Mouse (Mus musculus): ENCODE data around the gene Mrpl24. TPM values are rescaled to one million over a fixed set of nuclear protein-coding genes. Genes with fewer than 3 reads are reported as not detected.

Gene Mrpl24
- polyA plus RNA-seq, 1 experiment from 2014 or later = 78.9 TPM

- Histone ChIP-seq H3K36me3 (peaks cover 12% of the 10 kb centered on the region), H3K27ac (replicated peaks) (peak within 1 kb of the TSS; percentile 91), H3K9ac (peak within 1 kb of the TSS; percentile 29; the same call in 1 of the 2 replicates), H3K9me3 (replicated peaks) (no peaks in the 10 kb centered on the region), H3K4me1 (peaks cover 92% of the 10 kb centered on the region), H3K4me3 (replicated peaks) (peak within 1 kb of the TSS; percentile 47), H3K27me3 (no peaks in the 10 kb centered on the region), H3K4me2 (replicated peaks) (peak within 1 kb of the TSS; percentile 72)
- peak; percentile 22; the same call in 1 of the 2 replicates for ATAC-seq (ENCODE audit: insufficient number of reproducible peaks, low FRiP score, low TSS enrichment, low read depth)
- 1% methylated on average over 35 of the region's 35 CpGs for WGBS
Observed at GRCm38 (mm10) chr3:87948378-87949265, 29.3 kb downstream of the Mrpl24 start, which contains the start of gene Crabp2. Gene Crabp2, plus strand, starts transcription at chr3:87948666.

DNA sequence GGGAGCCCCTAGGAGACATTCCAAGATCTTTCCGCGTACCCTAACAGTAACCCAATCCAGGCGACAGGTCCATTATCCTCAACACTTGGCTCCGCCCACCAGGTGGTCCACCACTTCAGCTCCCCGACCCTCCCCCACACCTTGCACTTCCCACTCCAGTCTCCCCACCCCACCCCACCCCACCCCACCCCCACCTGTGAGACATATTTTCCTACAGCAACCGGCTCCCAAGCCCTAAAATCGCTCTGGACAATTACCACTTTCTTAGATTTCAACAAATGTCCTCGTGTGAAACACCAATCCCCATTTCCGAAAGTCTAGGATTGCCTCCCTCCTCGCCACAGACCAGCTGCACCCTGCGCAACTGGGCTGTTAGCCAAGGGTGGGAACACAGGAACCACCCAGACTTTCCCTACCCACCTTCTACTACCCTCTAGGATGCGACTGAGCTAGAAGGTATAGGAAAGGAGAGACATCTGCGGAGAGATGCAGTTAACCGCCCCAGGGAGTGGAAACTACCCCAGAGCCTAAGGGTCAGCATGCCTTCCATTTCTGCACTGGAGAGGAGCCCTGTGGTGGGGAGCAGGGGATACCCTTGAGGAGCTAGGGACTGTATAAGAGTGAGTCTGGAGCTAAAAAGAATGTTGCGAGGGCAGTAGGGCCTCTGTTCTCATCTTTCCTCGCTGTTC lies 30.1 kb downstream of the Mrpl24 start:
- Histone ChIP-seq H3K4me3 (replicated peaks) (peak overlapping the region; percentile 47), H3K36me3 (peaks cover 11% of the 10 kb centered on the region), H3K27me3 (no peaks in the 10 kb centered on the region), H3K9ac (peak overlapping the region; percentile 29; the same call in 1 of the 2 replicates), H3K4me1 (peaks cover 87% of the 10 kb centered on the region), H3K27ac (replicated peaks) (peak overlapping the region; percentile 91), H3K4me2 (replicated peaks) (peak overlapping the region; percentile 72), H3K9me3 (replicated peaks) (no peaks in the 10 kb centered on the region)
- 5% methylated on average over 16 of the region's 16 CpGs for WGBS
- ATAC-seq (ENCODE audit: insufficient number of reproducible peaks, low FRiP score, low TSS enrichment, low read depth) = no peak

DNA sequence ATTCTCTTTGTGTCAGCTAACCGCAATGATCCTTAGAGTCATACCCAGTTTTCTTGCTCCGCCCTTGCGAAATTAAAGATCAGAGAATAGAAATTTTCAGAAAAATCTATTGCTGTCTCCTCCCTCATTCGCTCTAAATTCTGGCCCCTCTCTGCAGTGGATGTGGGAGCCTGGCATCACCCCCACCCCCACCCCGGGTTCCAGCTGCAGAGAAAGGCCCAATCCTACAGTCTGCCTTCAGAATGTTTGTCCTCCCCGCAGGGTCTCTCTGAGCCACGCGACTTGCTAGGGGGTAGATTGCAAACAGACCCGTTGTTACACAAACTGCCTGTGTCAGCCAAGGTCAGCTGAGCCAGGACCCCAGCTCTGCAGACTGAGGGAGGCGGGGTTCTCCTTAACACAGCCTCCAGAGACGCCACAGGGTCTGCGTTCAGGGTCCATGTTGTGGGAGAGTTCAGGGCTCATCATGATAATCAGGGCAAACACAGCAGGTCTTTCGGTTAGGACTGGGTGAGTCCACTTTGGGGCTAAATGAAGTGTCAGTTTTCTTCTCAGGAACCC lies 30.7 kb downstream of the Mrpl24 start:
- H3K4me2 ChIP-seq (replicated peaks) = peak overlapping the region; percentile 72
- peak overlapping the region; percentile 47 for H3K4me3 ChIP-seq (replicated peaks)
- WGBS = 6% methylated on average over 13 of the region's 13 CpGs
- H3K4me1 ChIP-seq = peaks cover 81% of the 10 kb centered on the region
- peak overlapping the region; percentile 28; the same call in 1 of the 2 replicates for H3K9ac ChIP-seq
- no peaks in the 10 kb centered on the region for H3K27me3 ChIP-seq
- peak overlapping the region; percentile 91 for H3K27ac ChIP-seq (replicated peaks)
- H3K9me3 ChIP-seq (replicated peaks) = no peaks in the 10 kb centered on the region
- peaks cover 11% of the 10 kb centered on the region for H3K36me3 ChIP-seq
- ATAC-seq (ENCODE audit: insufficient number of reproducible peaks, low FRiP score, low TSS enrichment, low read depth) = 0 out of 2 replicates have a peak, but pooled peaks have one; percentile 6

GRCm38 (mm10) chr3:87951946-87952345 lies 32.6 kb downstream of the Mrpl24 start:
- peaks cover 11% of the 10 kb centered on the region for H3K36me3 ChIP-seq
- H3K4me2 ChIP-seq (replicated peaks) = peak overlapping the region; percentile 72
- no peak; the same call in 1 of the 2 replicates for ATAC-seq (ENCODE audit: insufficient number of reproducible peaks, low FRiP score, low TSS enrichment, low read depth)
- no peak overlapping the region for H3K9ac ChIP-seq
- H3K4me1 ChIP-seq = peaks cover 62% of the 10 kb centered on the region
- WGBS = 19% methylated on average over 12 of the region's 12 CpGs
- peak overlapping the region; percentile 30 for H3K4me3 ChIP-seq (replicated peaks)
- H3K27ac ChIP-seq (replicated peaks) = peak overlapping the region; percentile 85
- no peaks in the 10 kb centered on the region for H3K9me3 ChIP-seq (replicated peaks)
- H3K27me3 ChIP-seq = no peaks in the 10 kb centered on the region

GRCm38 (mm10) chr3:87952440-87952839 lies 33.1 kb downstream of the Mrpl24 start:
- H3K4me2 ChIP-seq (replicated peaks) = peak overlapping the region; percentile 72
- H3K36me3 ChIP-seq = peaks cover 11% of the 10 kb centered on the region
- H3K4me3 ChIP-seq (replicated peaks) = peak overlapping the region; percentile 30
- 7% methylated on average over 5 of the region's 5 CpGs for WGBS
- peak; percentile 75 for ATAC-seq (ENCODE audit: insufficient number of reproducible peaks, low FRiP score, low TSS enrichment, low read depth)
- peaks cover 57% of the 10 kb centered on the region for H3K4me1 ChIP-seq
- H3K27ac ChIP-seq (replicated peaks) = peak overlapping the region; percentile 85
- no peaks in the 10 kb centered on the region for H3K9me3 ChIP-seq (replicated peaks)
- H3K9ac ChIP-seq = no peak overlapping the region
- H3K27me3 ChIP-seq = no peaks in the 10 kb centered on the region

DNA sequence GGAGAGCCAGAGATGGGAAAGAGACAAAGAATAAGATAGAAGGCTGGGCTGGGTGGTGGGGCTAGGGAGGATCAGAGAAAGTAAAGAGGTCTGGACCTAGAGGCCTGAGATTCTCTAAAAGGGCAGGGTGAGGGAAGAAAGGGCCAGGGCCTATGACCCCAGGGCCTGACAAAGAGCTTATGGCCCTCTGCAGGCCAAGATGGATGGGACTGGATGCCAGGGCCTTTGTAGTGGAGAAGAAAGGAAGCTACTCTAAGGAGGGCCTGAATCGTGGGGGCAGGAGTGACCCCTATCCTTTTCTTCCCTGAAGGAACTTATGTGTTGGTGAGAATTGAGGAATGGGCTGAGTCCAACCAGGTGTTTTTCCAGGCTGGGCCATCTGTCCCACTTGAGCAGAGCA lies 38.8 kb downstream of the Mrpl24 start:
- Histone ChIP-seq H3K9ac (no peak overlapping the region), H3K27ac (replicated peaks) (no peak overlapping the region)
- 35% methylated on average over 1 of the region's 1 CpGs for WGBS

DNA sequence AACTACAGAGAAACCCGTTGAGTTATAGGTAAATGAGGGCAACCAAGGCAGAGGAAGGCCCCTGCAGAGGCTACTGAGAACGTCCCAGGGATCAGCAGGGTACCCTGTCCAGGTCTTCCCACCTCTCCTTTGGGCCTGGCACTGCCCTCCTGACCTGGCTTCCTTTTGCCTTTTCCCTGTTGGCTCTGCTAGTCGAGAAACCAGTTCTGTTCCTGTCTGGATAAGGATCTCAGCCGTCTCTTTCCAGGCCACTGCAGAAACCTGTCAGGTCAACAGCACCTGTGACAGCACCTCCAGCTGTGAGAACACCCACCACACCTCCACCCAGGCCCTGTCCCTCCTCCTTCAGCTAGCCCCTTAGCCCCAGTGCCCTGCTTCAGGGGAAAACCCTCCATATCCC lies 39.2 kb downstream of the Mrpl24 start:
- WGBS = 13% methylated on average over 4 of the region's 4 CpGs
- H3K9ac ChIP-seq = no peak overlapping the region
- no peak overlapping the region for H3K4me2 ChIP-seq (replicated peaks)
- H3K36me3 ChIP-seq = peaks cover 3% of the 10 kb centered on the region; the same call in 1 of the 2 replicates
- H3K9me3 ChIP-seq (replicated peaks) = no peaks in the 10 kb centered on the region
- peaks cover 33% of the 10 kb centered on the region for H3K4me1 ChIP-seq
- peak overlapping the region; percentile 97 for H3K27ac ChIP-seq (replicated peaks)
- no peaks in the 10 kb centered on the region for H3K27me3 ChIP-seq
- H3K4me3 ChIP-seq (replicated peaks) = no peak overlapping the region
- ATAC-seq (ENCODE audit: insufficient number of reproducible peaks, low FRiP score, low TSS enrichment, low read depth) = no peak

More for the DNA sequence above, 38.8 kb downstream of the Mrpl24 start:
- Histone ChIP-seq H3K4me2 (replicated peaks) (no peak overlapping the region), H3K9me3 (replicated peaks) (no peaks in the 10 kb centered on the region), H3K4me3 (replicated peaks) (no peak overlapping the region), H3K27me3 (no peaks in the 10 kb centered on the region), H3K36me3 (peaks cover 7% of the 10 kb centered on the region), H3K4me1 (peaks cover 36% of the 10 kb centered on the region)
- no peak for ATAC-seq (ENCODE audit: insufficient number of reproducible peaks, low FRiP score, low TSS enrichment, low read depth)

DNA sequence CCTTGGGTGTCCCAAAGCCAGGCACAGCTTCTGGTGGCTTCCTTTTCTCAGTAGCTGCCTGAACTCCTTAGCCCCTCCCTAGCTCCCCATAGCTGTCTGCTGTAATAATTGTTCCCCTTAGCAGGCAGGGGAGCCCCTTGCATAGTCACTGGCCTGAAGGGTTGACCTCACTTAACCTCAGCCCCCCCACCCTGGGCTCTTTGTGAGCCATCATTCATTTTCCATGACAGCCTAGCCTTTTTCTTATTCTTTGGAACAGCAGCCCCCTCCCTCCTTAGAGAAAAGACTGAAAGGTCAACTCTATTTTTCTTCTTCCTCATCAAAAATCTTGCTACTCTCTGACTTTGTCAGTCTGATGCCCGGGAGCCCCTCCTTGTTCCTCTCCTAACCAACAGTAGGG lies 39.7 kb downstream of the Mrpl24 start:
- 38% methylated on average over 1 of the region's 1 CpGs for WGBS
- Histone ChIP-seq H3K4me3 (replicated peaks) (no peak overlapping the region), H3K4me2 (replicated peaks) (no peak overlapping the region), H3K27ac (replicated peaks) (peak overlapping the region; percentile 97), H3K9me3 (replicated peaks) (no peaks in the 10 kb centered on the region), H3K4me1 (peaks cover 33% of the 10 kb centered on the region), H3K9ac (no peak overlapping the region), H3K27me3 (no peaks in the 10 kb centered on the region), H3K36me3 (no peaks in the 10 kb centered on the region)
- no peak for ATAC-seq (ENCODE audit: insufficient number of reproducible peaks, low FRiP score, low TSS enrichment, low read depth)

- no peak for ATAC-seq (ENCODE audit: insufficient number of reproducible peaks, low FRiP score, low TSS enrichment, low read depth)
- Histone ChIP-seq H3K4me3 (replicated peaks) (no peak overlapping the region), H3K9ac (no peak overlapping the region), H3K36me3 (no peaks in the 10 kb centered on the region), H3K9me3 (replicated peaks) (no peaks in the 10 kb centered on the region), H3K27me3 (no peaks in the 10 kb centered on the region), H3K27ac (replicated peaks) (peak overlapping the region; percentile 97), H3K4me2 (replicated peaks) (no peak overlapping the region), H3K4me1 (peaks cover 33% of the 10 kb centered on the region)
- WGBS = 66% methylated on average over 7 of the region's 7 CpGs
Observed at GRCm38 (mm10) chr3:87959371-87959770, 40.1 kb downstream of the Mrpl24 start.

DNA sequence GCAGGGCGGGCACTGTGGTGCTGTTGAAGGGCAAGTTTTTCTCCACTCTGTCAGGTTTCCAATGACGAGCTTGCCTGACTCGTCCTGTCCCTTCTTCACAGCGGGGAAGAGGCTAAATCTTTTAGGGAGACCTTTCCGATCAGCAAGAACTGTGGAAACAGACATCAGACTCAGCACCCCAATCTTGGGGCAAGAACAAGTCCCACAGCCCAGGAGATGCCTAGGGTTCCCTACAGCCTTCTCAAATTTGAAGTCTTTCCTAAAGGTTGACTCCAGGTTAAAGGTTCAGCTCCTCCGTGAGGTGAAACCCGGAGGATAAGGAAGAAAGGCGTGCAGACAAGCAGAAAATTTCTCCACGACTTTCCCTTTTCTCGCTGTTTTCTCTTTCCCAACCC lies 40.9 kb downstream of the Mrpl24 start:
- peak; percentile 0; the same call in 1 of the 2 replicates for ATAC-seq (ENCODE audit: insufficient number of reproducible peaks, low FRiP score, low TSS enrichment, low read depth)
- Histone ChIP-seq H3K4me3 (replicated peaks) (peak overlapping the region; percentile 45), H3K4me1 (peaks cover 33% of the 10 kb centered on the region), H3K4me2 (replicated peaks) (peak overlapping the region; percentile 80), H3K27ac (replicated peaks) (peak overlapping the region; percentile 97), H3K9me3 (replicated peaks) (no peaks in the 10 kb centered on the region), H3K36me3 (no peaks in the 10 kb centered on the region), H3K9ac (peak overlapping the region; percentile 28), H3K27me3 (no peaks in the 10 kb centered on the region)
- 7% methylated on average over 10 of the region's 10 CpGs for WGBS

Measured in embryonic facial prominence, embryonic 15.5 days (tissue).